Mouse (Mus musculus) hindbrain, embryonic 14.5 days (tissue): Measurements from ENCODE around the gene Ces1a. TPM values are rescaled to one million over a fixed set of nuclear protein-coding genes. Genes with fewer than 3 reads are reported as not detected.

ENCODE experiments used
- ATAC-seq: fragments of 200-750 bp; cut with Nextera tagmentation; 2 replicates; pipeline ENCODE4 v1.8.0; 2017; ENCODE audit warnings: moderate number of reproducible peaks, mild to moderate bottlenecking, moderate TSS enrichment, moderate library complexity; ENCODE audit not compliant: low FRiP score
- DNase-seq: peaks from one replicate; pipeline ENCODE4 v3.0.0-alpha.2; 2015; ENCODE audit warnings: low spot score
- H3K27ac ChIP-seq: fragments of 300-500 bp; sonication (generic); 2 replicates; pipeline ENCODE4 v1.5.1; 2014; ENCODE audit warnings: mild to moderate bottlenecking, moderate library complexity
- H3K27me3 ChIP-seq: fragments of 300-500 bp; sonication (generic); 2 replicates; pipeline ENCODE4 v1.6.1; 2014; ENCODE audit warnings: mild to moderate bottlenecking, low read length, mixed read lengths; ENCODE audit not compliant: control insufficient read depth, insufficient read depth
- H3K36me3 ChIP-seq: fragments of 300-500 bp; sonication (generic); replicated peaks from 2 replicates; pipeline ENCODE4 v1.6.1; 2014; ENCODE audit not compliant: control insufficient read depth, insufficient read depth
- H3K4me1 ChIP-seq: fragments of 300-500 bp; sonication (generic); replicated peaks from 2 replicates; pipeline ENCODE4 v1.6.1; 2014; ENCODE audit warnings: antibody characterized with exemption, low read length, mixed read lengths; ENCODE audit not compliant: control insufficient read depth, insufficient read depth
- H3K4me2 ChIP-seq: fragments of 300-500 bp; sonication (generic); replicated peaks from 2 replicates; pipeline ENCODE4 v1.6.1; 2014; ENCODE audit warnings: mild to moderate bottlenecking, moderate library complexity
- H3K4me3 ChIP-seq: fragments of 300-500 bp; sonication (generic); replicated peaks from 2 replicates; pipeline ENCODE4 v1.5.1; 2014; ENCODE audit warnings: mild to moderate bottlenecking, low read length
- H3K9ac ChIP-seq: fragments of 300-500 bp; sonication (generic); 2 replicates; pipeline ENCODE4 v1.6.1; 2014
- H3K9me3 ChIP-seq: fragments of 300-500 bp; sonication (generic); 2 replicates; pipeline ENCODE4 v1.6.1; 2016; ENCODE audit warnings: low read length; ENCODE audit not compliant: control insufficient read depth
- WGBS: fragments of 180-500 bp; shearing (Covaris S2); extraction: QIAGEN DNeasy Blood & Tissue Kit; methylation state at CpG from one replicate; pipeline ENCODE4 v1.1.7; 2014; 5-methylcytosine and 5-hydroxymethylcytosine counted together
- polyA plus RNA-seq: library from polyadenylated mRNA; unstranded; fragments of >200 nt; fragmentation: Nextera tagmentation; extraction: Ambion mirVana; gene quantifications from 2 replicates; pipeline ENCODE4 v1.2.1, GENCODE M21; 2014

Ces1a gene
- polyA plus RNA-seq, 1 experiment from 2014 or later: not detected

DNA sequence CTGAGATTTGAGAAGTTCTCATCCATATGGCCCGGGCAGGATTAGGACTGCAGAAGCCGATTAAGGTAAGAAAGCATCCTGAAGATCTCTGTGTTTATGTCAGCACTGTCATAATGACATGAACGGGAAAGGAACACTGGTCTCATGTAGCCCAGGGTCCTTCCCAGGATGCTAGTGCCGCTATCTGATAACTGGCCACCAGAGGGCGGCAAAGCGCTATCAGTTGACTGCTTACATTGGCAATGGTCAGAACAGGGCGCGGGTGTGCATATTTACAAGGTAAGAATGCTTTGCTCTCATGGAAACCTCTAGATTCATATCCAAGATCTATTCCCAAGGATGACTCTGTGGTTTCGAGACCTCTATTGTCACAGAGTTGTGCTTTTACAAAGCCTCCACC, 36.6 kb downstream of the Ces1a start:
- Histone ChIP-seq H3K9ac (no peak overlapping the region), H3K36me3 (no peaks in the 10 kb centered on the region), H3K4me1 (no peaks in the 10 kb centered on the region), H3K4me3 (no peak overlapping the region), H3K9me3 (no peaks in the 10 kb centered on the region), H3K27me3 (no peaks in the 10 kb centered on the region), H3K27ac (no peak overlapping the region), H3K4me2 (no peak overlapping the region)
- ATAC-seq: peak; percentile 80; the same call in 1 of the 2 replicates
- DNase-seq: peak; percentile 96
- whole genome bisulfite sequencing: 11% methylated on average over 9 of the region's 9 CpGs

- DNase-seq (peak; percentile 85), ATAC-seq (no peak)
- no peak overlapping the region for H3K4me2 ChIP-seq
- H3K36me3 ChIP-seq: no peaks in the 10 kb centered on the region
- 29% methylated on average over 5 of the region's 5 CpGs for WGBS
- no peaks in the 10 kb centered on the region for H3K4me1 ChIP-seq
- no peaks in the 10 kb centered on the region for H3K9me3 ChIP-seq
- no peak overlapping the region for H3K4me3 ChIP-seq
- H3K27ac ChIP-seq: no peak overlapping the region
- H3K9ac ChIP-seq: no peak overlapping the region
- H3K27me3 ChIP-seq: no peaks in the 10 kb centered on the region
These were observed 37.7 kb downstream of the Ces1a start for GRCm38 (mm10) chr8:93010286-93010685.

DNA sequence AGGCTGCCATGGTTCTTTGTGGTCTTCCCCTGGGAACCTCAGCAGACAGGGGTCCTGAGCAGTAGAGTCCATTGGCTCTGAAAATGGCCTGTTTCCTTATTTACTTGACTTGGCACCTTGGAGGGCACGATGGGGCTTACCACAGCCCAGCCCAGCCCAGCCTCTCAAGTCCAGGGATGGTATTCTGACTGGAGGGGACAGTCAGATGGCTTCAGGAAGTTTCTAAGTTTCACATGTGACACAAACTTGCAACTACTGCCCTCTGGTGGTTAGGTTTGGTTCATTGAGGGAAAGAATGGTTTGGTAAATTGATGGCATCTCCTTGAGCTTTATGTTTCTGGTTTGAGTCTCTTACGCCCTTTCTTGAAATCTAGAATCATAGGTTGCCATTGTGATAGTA, 49.4 kb downstream of the Ces1a start:
- Histone ChIP-seq H3K4me3 (no peak overlapping the region), H3K4me2 (no peak overlapping the region), H3K9ac (no peak overlapping the region), H3K36me3 (no peaks in the 10 kb centered on the region), H3K27me3 (no peaks in the 10 kb centered on the region), H3K4me1 (no peaks in the 10 kb centered on the region), H3K27ac (no peak overlapping the region), H3K9me3 (no peaks in the 10 kb centered on the region)
- WGBS: 43% methylated on average over 2 of the region's 2 CpGs
- ATAC-seq (0 out of 2 replicates have a peak, but pooled peaks have one; percentile 21), DNase-seq (peak; percentile 87)

DNA sequence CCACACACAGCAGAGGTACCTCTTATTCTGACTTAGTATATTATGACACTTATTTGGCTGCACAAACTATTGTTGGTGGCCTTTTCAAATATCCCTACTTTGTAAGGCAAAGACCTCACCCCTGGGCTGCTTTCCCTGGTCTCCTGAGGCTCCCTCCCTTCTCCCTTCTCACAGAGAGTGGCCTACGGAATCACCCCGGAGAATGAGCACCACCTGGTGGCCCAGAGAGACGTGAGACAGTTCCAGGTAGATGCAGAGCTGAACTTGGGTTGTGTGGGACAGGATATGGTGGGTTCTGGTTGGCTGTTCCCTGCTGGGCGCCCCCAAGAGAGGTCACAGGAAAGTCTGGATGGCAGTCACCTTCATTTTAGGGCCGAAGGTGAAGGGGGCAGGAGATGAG, 51.2 kb downstream of the Ces1a start:
- DNase-seq: peak; percentile 45
- Histone ChIP-seq H3K4me1 (no peaks in the 10 kb centered on the region), H3K9me3 (no peaks in the 10 kb centered on the region), H3K4me2 (no peak overlapping the region), H3K9ac (no peak overlapping the region), H3K27me3 (no peaks in the 10 kb centered on the region), H3K4me3 (no peak overlapping the region), H3K36me3 (no peaks in the 10 kb centered on the region), H3K27ac (no peak overlapping the region)
- no peak; the same call in 1 of the 2 replicates for ATAC-seq
- WGBS: 30% methylated on average over 5 of the region's 5 CpGs

GRCm38 (mm10) chr8:92984376-92984775, 63.6 kb downstream of the Ces1a start:
- Histone ChIP-seq H3K27ac (no peak overlapping the region), H3K9me3 (no peaks in the 10 kb centered on the region), H3K36me3 (no peaks in the 10 kb centered on the region), H3K27me3 (no peaks in the 10 kb centered on the region), H3K4me2 (no peak overlapping the region), H3K4me3 (no peak overlapping the region), H3K9ac (no peak overlapping the region), H3K4me1 (no peaks in the 10 kb centered on the region)
- 80% methylated on average over 2 of the region's 2 CpGs for WGBS
- DNase-seq: no peak
- no peak for ATAC-seq

DNA sequence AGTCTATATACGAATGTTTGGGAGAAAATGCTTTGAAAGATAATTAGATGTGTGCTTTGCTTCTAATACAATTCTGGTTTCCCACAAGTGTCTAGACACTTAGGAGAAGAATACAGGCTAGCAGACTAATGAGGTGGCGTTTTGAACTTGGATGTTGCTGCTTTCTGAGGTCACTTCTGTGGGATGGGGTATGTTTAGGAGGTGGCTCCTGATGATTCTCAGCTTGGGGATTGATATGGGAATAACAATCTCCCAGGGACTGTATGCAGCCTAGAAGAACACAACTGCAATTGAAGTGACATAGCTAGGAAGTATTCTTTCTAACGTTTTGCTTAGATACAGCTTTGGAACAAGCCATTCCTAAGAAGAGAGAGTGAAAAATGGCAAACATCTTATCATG, 65.5 kb downstream of the Ces1a start:
- no peaks in the 10 kb centered on the region for H3K9me3 ChIP-seq
- H3K27ac ChIP-seq: no peak overlapping the region
- H3K36me3 ChIP-seq: no peaks in the 10 kb centered on the region
- WGBS: 84% methylated on average over 3 of the region's 3 CpGs
- no peak overlapping the region for H3K4me2 ChIP-seq
- DNase-seq: no peak
- no peak for ATAC-seq
- H3K4me3 ChIP-seq: no peak overlapping the region
- no peaks in the 10 kb centered on the region for H3K27me3 ChIP-seq
- H3K9ac ChIP-seq: no peak overlapping the region
- H3K4me1 ChIP-seq: no peaks in the 10 kb centered on the region

DNA sequence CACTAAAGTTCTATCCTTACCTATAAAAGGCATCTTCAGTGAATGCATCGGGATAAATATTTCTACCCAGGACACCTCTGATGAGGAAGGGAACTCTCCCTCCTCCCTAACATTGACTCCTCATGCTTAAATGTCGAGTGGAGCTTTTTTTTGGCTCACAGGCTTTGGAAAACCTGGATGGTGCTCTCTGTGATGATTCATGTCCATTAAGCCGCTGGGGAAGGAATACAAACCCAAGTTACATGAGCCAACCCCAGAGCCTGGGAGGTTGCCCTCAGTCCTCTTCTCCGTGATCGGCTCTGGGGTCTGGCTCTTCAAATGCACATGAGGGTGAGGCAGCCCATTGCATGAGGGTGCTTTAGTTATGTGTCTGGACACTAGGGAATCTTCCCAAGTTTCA, 71.3 kb downstream of the Ces1a start:
- no peak for ATAC-seq
- no peak overlapping the region for H3K4me2 ChIP-seq
- H3K4me1 ChIP-seq: no peaks in the 10 kb centered on the region
- H3K4me3 ChIP-seq: no peak overlapping the region
- no peaks in the 10 kb centered on the region for H3K9me3 ChIP-seq
- DNase-seq: no peak
- H3K36me3 ChIP-seq: no peaks in the 10 kb centered on the region
- H3K27me3 ChIP-seq: no peaks in the 10 kb centered on the region
- H3K9ac ChIP-seq: no peak overlapping the region
- WGBS: 92% methylated on average over 5 of the region's 5 CpGs
- no peak overlapping the region for H3K27ac ChIP-seq

GRCm38 (mm10) chr8:92972949-92973348, 75.0 kb downstream of the Ces1a start:
- no peaks in the 10 kb centered on the region for H3K36me3 ChIP-seq
- no peak overlapping the region for H3K4me3 ChIP-seq
- ATAC-seq (peak; percentile 55; the same call in 1 of the 2 replicates), DNase-seq (peak; percentile 41)
- no peak overlapping the region for H3K9ac ChIP-seq
- no peaks in the 10 kb centered on the region for H3K9me3 ChIP-seq
- H3K4me2 ChIP-seq: no peak overlapping the region
- no peak overlapping the region for H3K27ac ChIP-seq
- H3K27me3 ChIP-seq: no peaks in the 10 kb centered on the region
- no peaks in the 10 kb centered on the region for H3K4me1 ChIP-seq
- WGBS: 67% methylated on average over 5 of the region's 5 CpGs
